Comparison of ENCODE assay signal across 1 mouse cellular context in the genomic region with DNA sequence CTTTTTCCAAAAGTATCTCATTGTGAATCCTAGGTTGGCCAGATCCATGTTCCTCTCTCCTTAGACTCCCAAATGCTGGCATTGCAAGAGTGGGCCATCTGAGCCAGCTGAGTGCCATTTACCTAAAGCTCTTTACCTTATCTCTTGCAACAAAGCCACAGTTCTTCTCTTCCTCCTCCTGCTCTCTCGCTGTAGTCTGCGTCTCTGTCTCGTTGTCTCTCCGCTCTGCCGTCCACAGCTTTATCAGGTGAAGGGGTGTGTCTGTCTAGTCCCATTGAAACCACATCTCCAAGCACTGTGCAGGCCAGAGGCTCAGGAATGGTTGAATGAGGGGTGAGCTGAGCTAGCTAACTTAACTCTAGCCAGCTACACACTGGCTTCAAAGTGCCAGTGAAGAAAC.
TF ChIP-seq lines count a peak whose summit lies in the region.

No protein-coding gene starts in this region.

TF ChIP-seq in MEL, 35 proteins besides CTCF, POLR2A, EP300 and RAD21:
- no peak for TF ChIP-seq E2F4 (IDR thresholded peaks at IDR 0.05; ENCODE audit: borderline replicate concordance, low read depth, low read length)
- TF ChIP-seq TCF12 (IDR thresholded peaks at IDR 0.05; ENCODE audit: low read depth, low read length) = peak; percentile 81; the same call in 1 of the 2 replicates
- no peak for TF ChIP-seq BHLHE40 (IDR thresholded peaks at IDR 0.05; ENCODE audit: borderline replicate concordance, low read depth, low read length)
- peak; percentile 53 for TF ChIP-seq TAL1 (IDR thresholded peaks at IDR 0.05; ENCODE audit: low read length)
- TF ChIP-seq TBP (IDR thresholded peaks at IDR 0.05; ENCODE audit: low read depth, low read length) = peak; percentile 58
- no peak for TF ChIP-seq USF1 (IDR thresholded peaks at IDR 0.05; ENCODE audit: low read depth, low read length)
- TF ChIP-seq MXI1 (IDR thresholded peaks at IDR 0.05; ENCODE audit: low read depth, low read length) = peak; percentile 85
- TF ChIP-seq RCOR1 (IDR thresholded peaks at IDR 0.05; ENCODE audit: low read depth, low read length) = peak; percentile 74; the same call in 1 of the 2 replicates
- TF ChIP-seq ETS1 (IDR thresholded peaks at IDR 0.05; ENCODE audit: low read depth, low read length) = peak; percentile 96
- TF ChIP-seq GATA1 (IDR thresholded peaks at IDR 0.05; ENCODE audit: low read depth, low read length) = peak; percentile 95
- TF ChIP-seq SIN3A (IDR thresholded peaks at IDR 0.05; ENCODE audit: low read length) = peak; percentile 96
